Mouse (Mus musculus) intestine, postnatal 0 days (tissue): Measurements from ENCODE around the gene S1pr5. TPM values are rescaled to one million over a fixed set of nuclear protein-coding genes. Genes with fewer than 3 reads are reported as not detected.

ENCODE experiments used
- ATAC-seq: fragments of 200-750 bp; cut with Nextera tagmentation; 2 replicates; pipeline ENCODE4 v1.8.0; 2017; ENCODE audit warnings: mild to moderate bottlenecking, moderate TSS enrichment, moderate library complexity
- H3K27ac ChIP-seq: fragments of 300-500 bp; sonication (generic); 2 replicates; pipeline ENCODE4 v1.5.1; 2014; ENCODE audit warnings: mild to moderate bottlenecking, low read depth, low read length, moderate library complexity
- H3K27me3 ChIP-seq: fragments of 300-500 bp; sonication (generic); replicated peaks from 2 replicates; pipeline ENCODE4 v1.6.1; 2014; ENCODE audit warnings: low read length, mixed read lengths; ENCODE audit not compliant: control insufficient read depth, insufficient read depth
- H3K36me3 ChIP-seq: fragments of 300-500 bp; sonication (generic); 2 replicates; pipeline ENCODE4 v1.6.1; 2014; ENCODE audit warnings: mild to moderate bottlenecking, moderate library complexity; ENCODE audit not compliant: control insufficient read depth, insufficient read depth
- H3K4me1 ChIP-seq: fragments of 300-500 bp; sonication (generic); replicated peaks from 2 replicates; pipeline ENCODE4 v1.6.1; 2014; ENCODE audit warnings: antibody characterized with exemption, low read length, mixed read lengths; ENCODE audit not compliant: control insufficient read depth, insufficient read depth
- H3K4me2 ChIP-seq: fragments of 300-500 bp; sonication (generic); replicated peaks from 2 replicates; pipeline ENCODE4 v1.6.1; 2014; ENCODE audit warnings: low read depth, mild to moderate bottlenecking, moderate library complexity
- H3K4me3 ChIP-seq: fragments of 300-500 bp; sonication (generic); 2 replicates; pipeline ENCODE4 v1.5.1; 2014; ENCODE audit warnings: low read depth, low read length
- H3K9ac ChIP-seq: fragments of 300-500 bp; sonication (generic); 2 replicates; pipeline ENCODE4 v1.6.1; 2014; ENCODE audit warnings: mild to moderate bottlenecking, low read depth, low read length
- H3K9me3 ChIP-seq: fragments of 300-500 bp; sonication (generic); 2 replicates; pipeline ENCODE4 v1.6.1; 2016; ENCODE audit warnings: mixed run types; ENCODE audit not compliant: control insufficient read depth
- CTCF ChIP-seq: sonication (generic); IDR thresholded peaks from 2 replicates; pipeline ENCODE4 v1.5.1; 2016; ENCODE audit warnings: low read depth, mild to moderate bottlenecking, control low read depth, antibody characterized with exemption, moderate library complexity
- WGBS: fragments of 180-500 bp; shearing (Covaris S2); extraction: QIAGEN DNeasy Blood & Tissue Kit; methylation state at CpG from one replicate; pipeline ENCODE4 v1.1.7; 2014; 5-methylcytosine and 5-hydroxymethylcytosine counted together
- polyA plus RNA-seq: library from polyadenylated mRNA; unstranded; fragments of >200 nt; fragmentation: Nextera tagmentation; extraction: Ambion mirVana; gene quantifications from 2 replicates; pipeline ENCODE4 v1.2.1, GENCODE M21; 2015

The S1pr5 gene
- polyA plus RNA-seq, 1 experiment from 2014 or later = not detected

DNA sequence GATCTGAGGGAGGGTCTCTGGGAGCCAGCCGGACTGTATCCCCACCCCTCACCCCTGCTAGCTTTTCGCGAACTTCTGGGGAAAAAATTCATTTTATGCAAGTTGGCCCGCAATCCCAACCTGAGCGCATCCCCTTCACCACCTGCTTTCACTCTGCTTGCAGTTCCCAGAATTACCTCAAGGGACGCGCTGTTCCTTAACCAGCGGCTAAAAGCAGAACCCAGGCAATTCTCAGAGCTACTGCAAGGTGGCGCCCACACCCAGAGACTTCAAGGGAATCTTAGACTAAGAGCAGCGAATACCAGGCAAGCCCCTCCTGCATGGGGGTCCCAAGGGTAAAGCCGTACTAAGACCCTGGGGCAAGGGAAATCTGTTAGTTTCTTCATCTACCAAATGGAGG lies 6.9 kb downstream of the S1pr5 start:
- no peak overlapping the region for H3K4me3 ChIP-seq
- H3K27ac ChIP-seq = no peak overlapping the region
- no peak overlapping the region for H3K9ac ChIP-seq
- peaks cover 6% of the 10 kb centered on the region; the same call in 1 of the 2 replicates for H3K36me3 ChIP-seq
- H3K4me2 ChIP-seq = no peak overlapping the region
- no peaks in the 10 kb centered on the region for H3K9me3 ChIP-seq
- peaks cover 15% of the 10 kb centered on the region for H3K4me1 ChIP-seq
- H3K27me3 ChIP-seq = peaks cover 38% of the 10 kb centered on the region
- TF ChIP-seq CTCF = peak; percentile 99
- 10% methylated on average over 11 of the region's 11 CpGs for WGBS
- ATAC-seq = no peak

DNA sequence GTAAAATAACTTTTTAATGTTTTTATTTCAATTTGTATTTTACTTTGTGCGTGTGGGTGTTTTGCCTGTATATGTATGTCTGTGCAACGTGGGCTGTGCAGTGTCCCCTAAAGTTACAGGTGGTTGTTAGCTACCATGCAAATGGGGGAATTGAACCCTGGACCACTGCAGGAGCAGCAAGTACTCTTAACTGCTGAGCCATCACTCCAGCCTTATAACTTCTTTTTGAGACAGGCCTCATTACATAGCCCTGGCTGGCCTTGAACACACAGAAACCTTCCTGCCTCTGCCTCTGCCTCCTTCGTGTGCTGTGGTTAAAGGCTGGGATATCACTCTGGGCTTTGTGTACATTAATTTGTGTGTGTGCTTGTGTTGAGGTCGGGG lies 8.8 kb downstream of the S1pr5 start:
- H3K4me2 ChIP-seq = peak overlapping the region; percentile 87
- peak overlapping the region; percentile 92 for H3K9ac ChIP-seq
- peaks cover 15% of the 10 kb centered on the region for H3K36me3 ChIP-seq
- 20% methylated on average over 4 of the region's 4 CpGs for WGBS
- H3K9me3 ChIP-seq = no peaks in the 10 kb centered on the region
- H3K27ac ChIP-seq = peak overlapping the region; percentile 97
- peaks cover 19% of the 10 kb centered on the region for H3K27me3 ChIP-seq
- no peak for TF ChIP-seq CTCF
- H3K4me1 ChIP-seq = peaks cover 15% of the 10 kb centered on the region
- H3K4me3 ChIP-seq = peak overlapping the region; percentile 94
- ATAC-seq = no peak

DNA sequence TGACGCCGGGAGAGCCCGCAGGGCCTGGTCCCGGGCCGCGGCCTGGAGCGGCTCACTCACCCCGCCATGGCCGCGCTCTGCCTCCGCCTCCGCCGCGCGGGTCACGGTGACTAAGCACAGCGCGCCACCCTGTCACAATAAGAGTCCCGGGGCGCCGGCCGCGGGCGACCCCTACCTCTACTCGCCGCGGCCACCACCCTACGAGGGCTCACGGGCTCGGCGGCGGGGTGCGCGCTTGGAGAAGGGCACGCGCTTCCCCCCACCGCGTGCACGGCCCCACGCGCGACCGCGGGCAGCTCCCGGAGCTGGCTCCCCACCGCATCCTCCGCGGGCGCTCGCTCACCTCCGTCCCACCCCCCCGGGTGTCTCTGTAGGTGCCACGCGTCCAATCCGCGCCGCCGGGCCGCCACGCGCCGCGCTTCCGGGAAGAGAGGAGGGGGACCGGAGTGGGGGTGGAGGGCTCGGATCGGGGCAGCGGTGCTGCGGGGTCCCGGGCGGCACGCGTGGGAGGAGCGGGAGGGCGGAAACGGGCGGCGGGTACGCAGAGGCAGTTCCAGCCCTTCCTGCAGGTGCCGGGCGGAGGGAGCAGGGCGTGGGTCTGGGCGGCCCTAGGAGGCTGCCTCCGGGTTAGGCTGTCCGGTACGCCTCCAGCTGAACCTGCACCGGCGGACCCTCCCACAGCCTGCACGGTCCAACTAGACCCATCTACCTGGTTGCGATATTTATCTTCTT lies 9.3 kb downstream of the S1pr5 start, which contains the start of gene Keap1:
TSS of gene Keap1 (minus strand) at position 629 of the 732 bp plus-strand sequence.
- peak within 1 kb of the TSS; percentile 87 for H3K4me2 ChIP-seq
- peak; percentile 13; the same call in 1 of the 2 replicates for TF ChIP-seq CTCF
- peak within 1 kb of the TSS; percentile 94 for H3K4me3 ChIP-seq
- H3K9ac ChIP-seq = peak within 1 kb of the TSS; percentile 92
- peaks cover 11% of the 10 kb centered on the region; the same call in 1 of the 2 replicates for H3K4me1 ChIP-seq
- no peaks in the 10 kb centered on the region for H3K9me3 ChIP-seq
- ATAC-seq = peak; percentile 78
- H3K27me3 ChIP-seq = peaks cover 14% of the 10 kb centered on the region
- H3K27ac ChIP-seq = peak within 1 kb of the TSS; percentile 97
- peaks cover 21% of the 10 kb centered on the region for H3K36me3 ChIP-seq
- under 1% methylated on average over 75 of the region's 90 CpGs for WGBS

DNA sequence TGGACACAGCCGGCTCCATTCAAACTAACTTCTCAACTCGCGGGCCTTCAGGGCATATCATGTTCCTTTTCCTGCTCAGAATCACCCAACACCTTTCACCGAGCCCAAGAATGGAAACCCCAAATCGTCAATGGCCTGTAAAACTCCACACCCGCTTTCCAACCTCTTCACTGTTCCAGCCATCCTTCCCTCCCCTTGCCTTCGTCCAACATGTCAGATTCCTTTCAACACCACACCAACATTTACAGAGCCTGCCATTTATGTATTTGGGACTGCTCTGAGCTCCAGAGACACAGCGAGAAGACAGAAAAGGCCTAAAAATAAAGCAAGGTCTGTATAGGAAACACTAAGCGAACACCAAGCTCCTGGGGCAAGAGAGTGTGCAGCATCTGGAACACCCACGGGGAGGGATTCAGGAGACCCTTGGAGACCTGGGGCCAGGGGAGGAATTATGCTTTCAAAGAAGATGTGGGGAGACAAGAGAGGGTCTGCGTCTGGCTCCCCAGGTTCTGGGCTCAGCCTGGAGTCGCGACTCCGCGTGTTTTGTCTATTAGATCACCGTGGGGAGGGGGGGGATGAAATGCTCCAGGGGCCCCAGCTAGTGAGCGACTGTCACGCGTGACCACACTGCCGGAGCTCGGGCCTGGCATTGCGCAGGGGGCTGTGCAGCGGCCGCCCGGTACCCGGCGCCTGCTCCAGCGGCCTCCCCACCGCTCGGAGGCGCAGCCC lies 10.1 kb downstream of the S1pr5 start:
- ATAC-seq = no peak
- 1% methylated on average over 24 of the region's 31 CpGs for WGBS
- Histone ChIP-seq H3K4me1 (peaks cover 11% of the 10 kb centered on the region; the same call in 1 of the 2 replicates), H3K4me2 (peak overlapping the region; percentile 87), H3K27ac (peak overlapping the region; percentile 97), H3K27me3 (peaks cover 6% of the 10 kb centered on the region; the same call in 1 of the 2 replicates), H3K36me3 (peaks cover 28% of the 10 kb centered on the region), H3K9me3 (no peaks in the 10 kb centered on the region), H3K9ac (peak overlapping the region; percentile 92), H3K4me3 (peak overlapping the region; percentile 94)
- no peak for TF ChIP-seq CTCF

DNA sequence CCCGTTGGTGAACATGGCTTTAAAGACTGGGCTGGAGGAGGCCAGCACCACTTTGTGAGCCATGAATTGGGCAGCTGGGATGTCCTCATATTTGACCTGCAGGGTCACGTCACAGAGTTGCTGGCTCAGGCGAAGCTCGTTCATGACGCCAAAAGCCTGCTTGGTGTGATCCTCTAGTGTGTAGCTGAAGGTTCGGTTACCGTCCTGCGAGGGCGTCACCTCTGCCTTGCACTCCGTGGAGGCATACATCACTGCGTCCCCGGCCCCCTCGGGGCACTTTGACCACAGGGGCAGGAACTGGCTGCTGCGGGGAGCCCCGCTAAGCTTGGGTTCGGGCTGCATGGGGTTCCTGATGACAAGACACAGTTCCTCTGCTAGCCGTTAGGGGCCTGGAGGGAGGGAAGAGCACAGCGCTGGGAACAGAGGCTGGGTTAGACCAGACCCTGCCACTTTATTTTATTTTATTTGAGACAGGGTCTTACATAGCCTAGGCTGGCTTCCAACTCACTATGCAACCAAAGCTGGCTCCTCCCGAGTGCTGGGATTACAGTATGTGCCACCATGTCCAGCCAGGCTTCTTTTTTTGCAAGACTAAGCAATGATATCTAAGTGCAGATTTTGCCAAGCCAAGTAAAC lies 10.8 kb downstream of the S1pr5 start:
- TF ChIP-seq CTCF = peak; percentile 58
- 21% methylated on average over 19 of the region's 19 CpGs for WGBS
- H3K27me3 ChIP-seq = peaks cover under 1% of the 10 kb centered on the region; the same call in 1 of the 2 replicates
- H3K4me1 ChIP-seq = peaks cover 11% of the 10 kb centered on the region; the same call in 1 of the 2 replicates
- peak overlapping the region; percentile 92 for H3K9ac ChIP-seq
- no peaks in the 10 kb centered on the region for H3K9me3 ChIP-seq
- ATAC-seq = no peak
- H3K4me3 ChIP-seq = peak overlapping the region; percentile 94
- H3K36me3 ChIP-seq = peaks cover 33% of the 10 kb centered on the region
- peak overlapping the region; percentile 97 for H3K27ac ChIP-seq
- peak overlapping the region; percentile 87 for H3K4me2 ChIP-seq

DNA sequence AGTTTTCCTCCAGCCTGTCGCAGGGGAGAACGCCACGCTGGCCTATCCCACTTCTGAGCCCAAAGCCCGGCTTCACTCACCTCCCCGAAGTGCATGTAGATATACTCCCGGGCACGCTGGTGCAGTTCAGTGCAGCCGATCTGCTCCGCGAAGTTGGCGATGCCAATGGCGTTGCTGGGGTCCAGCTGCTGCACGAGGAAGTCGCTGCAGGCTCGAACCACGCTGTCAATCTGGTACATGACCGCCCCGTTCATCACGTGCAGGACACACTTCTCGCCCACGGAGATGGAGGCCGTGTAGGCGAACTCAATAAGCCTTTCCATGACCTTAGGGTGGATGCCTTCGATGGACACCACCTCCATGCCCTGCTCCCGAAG lies 11.3 kb downstream of the S1pr5 start:
- 0 out of 2 replicates have a peak overlapping the region, but pooled peaks have one; percentile 97 for H3K27ac ChIP-seq
- peaks cover 33% of the 10 kb centered on the region for H3K36me3 ChIP-seq
- peaks cover 11% of the 10 kb centered on the region; the same call in 1 of the 2 replicates for H3K4me1 ChIP-seq
- WGBS = 82% methylated on average over 25 of the region's 25 CpGs
- H3K27me3 ChIP-seq = no peaks in the 10 kb centered on the region
- H3K9ac ChIP-seq = no peak overlapping the region
- peak overlapping the region; percentile 94 for H3K4me3 ChIP-seq
- H3K4me2 ChIP-seq = peak overlapping the region; percentile 87
- H3K9me3 ChIP-seq = no peaks in the 10 kb centered on the region
- ATAC-seq = no peak
- no peak for TF ChIP-seq CTCF
